Mouse (Mus musculus) ES-E14 (cell line): Measurements from ENCODE around the gene Krt13.

Experiments used
- HCFC1 ChIP-seq: IDR thresholded peaks from 2 replicates; pipeline ENCODE4 v1.6.1; 2012; ENCODE audit warnings: low read length, inconsistent platforms, borderline replicate concordance; ENCODE audit not compliant: insufficient read depth
- MAFK ChIP-seq: IDR thresholded peaks from 2 replicates; pipeline ENCODE4 v1.6.1; 2014; ENCODE audit warnings: mild to moderate bottlenecking, low read depth, low read length, inconsistent platforms; ENCODE audit not compliant: insufficient read depth
- ZC3H11A ChIP-seq: IDR thresholded peaks from 2 replicates; pipeline ENCODE4 v1.6.1; 2012; ENCODE audit warnings: low read depth, mild to moderate bottlenecking, inconsistent platforms, low read length, borderline replicate concordance
- ZNF384 ChIP-seq: IDR thresholded peaks from 2 replicates; pipeline ENCODE4 v1.6.1; 2012; ENCODE audit warnings: low read depth, low read length, inconsistent platforms

GRCm38 (mm10) chr11:100087861-100088260, 33.5 kb downstream of the Krt13 start, which contains the start of gene Krt32:
- TF ChIP-seq ZNF384 = no peak
- TF ChIP-seq ZC3H11A = no peak
- no peak for TF ChIP-seq HCFC1
- TF ChIP-seq MAFK = no peak
